Mouse (Mus musculus): ENCODE measurements at regions not wholly inside any gene's neighbourhood (a gene's known extent, or its start where the extent isn't known, plus 50 kb on each side); places are given as distances from the start of the nearest gene placed in this dataset.

GRCm38 (mm10) chr6:117570346-117570745, 270.6 kb upstream of the Zfp637 start:
- ChIA-PET POLR2A (no interaction called here), CTCF (interaction anchor here (0.9 kb wide), 1 partner anchor 9 kb away, joined by 3 read pairs; no protein-coding TSS in a partner anchor)
- DNase-seq (ENCODE audit: low read depth, low spot score) (no peak), ATAC-seq (no peak)
- in situ Hi-C loops (cut with MboI; ENCODE audit: low pct_unique_long_range_greater_than_20kb): no loop called here
- H3K27me3 ChIP-seq: no peaks in the 10 kb centered on the region
- no peak for TF ChIP-seq CTCF (IDR thresholded peaks at IDR 0.05)

- in situ Hi-C loops (cut with MboI; ENCODE audit: low pct_unique_long_range_greater_than_20kb): no loop called here
- no peaks in the 10 kb centered on the region for H3K27me3 ChIP-seq
- TF ChIP-seq CTCF (IDR thresholded peaks at IDR 0.05): no peak
- no peak for ATAC-seq
- POLR2A ChIA-PET: no interaction called here
- DNase-seq (ENCODE audit: low read depth, low spot score): no peak
- CTCF ChIA-PET: no interaction called here
These were observed 270.2 kb upstream of the Zfp637 start for GRCm38 (mm10) chr6:117570791-117571190.

- no peak for ATAC-seq
- ChIA-PET POLR2A (no interaction called here), CTCF (no interaction called here)
- TF ChIP-seq CTCF (IDR thresholded peaks at IDR 0.05): no peak
- DNase-seq (ENCODE audit: low read depth, low spot score): no peak
- H3K27me3 ChIP-seq: no peaks in the 10 kb centered on the region
- in situ Hi-C loops (cut with MboI; ENCODE audit: low pct_unique_long_range_greater_than_20kb): no loop called here
These were observed 269.0 kb upstream of the Zfp637 start for GRCm38 (mm10) chr6:117572006-117572405.

DNA sequence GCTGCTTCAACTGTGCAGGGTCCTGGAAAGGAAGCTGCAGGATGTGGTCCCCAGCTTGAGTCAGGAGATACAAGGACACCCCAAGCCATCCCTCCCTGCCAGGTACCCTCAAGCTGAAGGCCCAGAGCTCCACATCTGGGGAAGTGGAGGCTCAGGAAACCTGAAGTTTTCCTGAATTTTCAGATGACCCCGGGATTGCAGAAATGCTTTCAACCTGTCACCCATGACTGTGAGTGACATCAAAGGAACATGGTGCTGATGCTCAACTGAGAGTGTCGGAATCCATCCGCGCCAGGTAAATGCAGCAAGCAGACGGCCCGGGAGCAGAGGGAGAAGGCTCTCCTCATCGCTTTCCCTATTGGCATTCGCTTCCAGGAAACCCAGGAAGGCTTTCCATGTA, 267.6 kb upstream of the Zfp637 start:
- POLR2A ChIA-PET: no interaction called here
- DNase-seq (ENCODE audit: low read depth, low spot score) (no peak), ATAC-seq (no peak)
- no peak for TF ChIP-seq CTCF (IDR thresholded peaks at IDR 0.05)
- H3K27me3 ChIP-seq: no peaks in the 10 kb centered on the region
- in situ Hi-C loops (cut with MboI; ENCODE audit: low pct_unique_long_range_greater_than_20kb): no loop called here
- CTCF ChIA-PET: no interaction called here

DNA sequence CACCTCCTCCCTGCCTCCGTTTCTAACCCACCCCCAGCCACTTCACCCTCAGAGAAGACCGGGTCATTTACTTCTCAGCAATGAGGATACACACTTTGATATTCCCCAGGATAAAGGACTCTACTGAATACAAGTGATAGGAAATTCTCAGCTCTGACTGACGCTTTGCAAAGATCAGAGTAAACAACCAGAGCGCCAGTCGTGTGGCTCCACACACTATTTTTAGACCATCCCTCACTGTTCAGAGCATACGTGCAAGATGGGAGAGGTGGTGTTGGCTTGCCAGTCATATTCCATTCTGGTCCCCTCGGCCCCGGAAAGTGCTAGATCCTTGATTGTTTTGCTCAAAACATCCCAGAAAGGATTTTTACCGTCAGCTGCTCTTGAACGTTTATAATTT, 266.8 kb upstream of the Zfp637 start:
- DNase-seq (ENCODE audit: low read depth, low spot score) (no peak), ATAC-seq (no peak)
- no peak for TF ChIP-seq CTCF (IDR thresholded peaks at IDR 0.05)
- ChIA-PET CTCF (no interaction called here), POLR2A (no interaction called here)
- H3K27me3 ChIP-seq: no peaks in the 10 kb centered on the region
- in situ Hi-C loops (cut with MboI; ENCODE audit: low pct_unique_long_range_greater_than_20kb): no loop called here

- ChIA-PET POLR2A (no interaction called here), CTCF (interaction anchor here (1.2 kb wide), 1 partner anchor 9 kb away, joined by 4 read pairs; no protein-coding TSS in a partner anchor)
- in situ Hi-C loops (cut with MboI; ENCODE audit: low pct_unique_long_range_greater_than_20kb): no loop called here
- DNase-seq (ENCODE audit: low read depth, low spot score): no peak
- TF ChIP-seq CTCF (IDR thresholded peaks at IDR 0.05): no peak
- ATAC-seq: no peak
- H3K27me3 ChIP-seq: no peaks in the 10 kb centered on the region
These were observed 265.9 kb upstream of the Zfp637 start for GRCm38 (mm10) chr6:117575057-117575456.

DNA sequence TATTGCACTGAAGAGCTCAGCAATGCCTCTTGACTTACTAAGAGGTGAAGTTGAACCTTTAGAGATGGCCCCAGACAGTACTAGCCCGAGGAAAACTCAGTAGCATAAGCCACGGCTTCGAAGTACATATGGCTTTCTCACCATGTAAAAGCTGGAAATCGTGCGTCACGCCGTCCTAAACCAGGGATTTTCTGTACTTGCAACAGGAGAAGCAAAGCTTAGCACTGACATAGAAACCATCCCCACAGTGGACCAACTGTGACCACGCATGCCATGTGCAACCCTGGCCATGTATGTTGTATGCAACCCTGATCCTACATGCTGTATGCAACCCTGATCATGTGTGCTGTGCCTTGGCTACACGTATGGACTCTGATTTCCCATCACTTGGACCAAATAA, 265.0 kb upstream of the Zfp637 start:
- no peaks in the 10 kb centered on the region for H3K27me3 ChIP-seq
- ATAC-seq: no peak
- ChIA-PET POLR2A (no interaction called here), CTCF (no interaction called here)
- no peak for DNase-seq (ENCODE audit: low read depth, low spot score)
- in situ Hi-C loops (cut with MboI; ENCODE audit: low pct_unique_long_range_greater_than_20kb): no loop called here
- no peak for TF ChIP-seq CTCF (IDR thresholded peaks at IDR 0.05)

- ChIA-PET CTCF (interaction anchor here (1.0 kb wide), 1 partner anchor 15 kb away, joined by 3 read pairs; no protein-coding TSS in a partner anchor), POLR2A (no interaction called here)
- TF ChIP-seq CTCF (IDR thresholded peaks at IDR 0.05): no peak
- in situ Hi-C loops (cut with MboI; ENCODE audit: low pct_unique_long_range_greater_than_20kb): no loop called here
- ATAC-seq (no peak), DNase-seq (ENCODE audit: low read depth, low spot score) (no peak)
- H3K27me3 ChIP-seq: no peaks in the 10 kb centered on the region
These were observed 263.1 kb upstream of the Zfp637 start for GRCm38 (mm10) chr6:117577539-117578521.

- in situ Hi-C loops (cut with MboI; ENCODE audit: low pct_unique_long_range_greater_than_20kb): no loop called here
These were observed 260.0 kb upstream of the Zfp637 start for GRCm38 (mm10) chr6:117580951-117581350.

DNA sequence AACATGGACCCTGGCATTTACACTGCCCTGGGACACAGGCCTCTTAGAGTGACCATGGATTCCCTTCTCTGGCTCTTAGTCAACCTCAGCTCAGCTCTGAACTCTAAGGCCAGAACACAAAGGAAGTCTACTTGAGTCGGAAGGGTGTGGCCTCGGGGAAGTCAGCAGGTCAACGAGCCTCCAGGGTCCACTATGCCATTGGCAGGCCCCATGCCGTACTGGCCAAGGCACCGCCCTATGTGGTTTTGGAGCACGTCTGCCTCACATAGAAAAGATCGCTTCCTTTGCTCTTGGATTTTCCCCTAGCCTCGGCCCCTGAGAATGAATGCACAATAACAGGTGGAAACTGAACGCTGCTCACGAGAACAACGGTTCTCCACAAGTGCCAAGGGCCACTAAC, 257.9 kb upstream of the Zfp637 start:
- TF ChIP-seq CTCF (IDR thresholded peaks at IDR 0.05): no peak
- ATAC-seq: no peak
- CTCF ChIA-PET: interaction anchor here (1.1 to 2.0 kb wide), 2 partner anchors 8 to 11 kb away, joined by 3 to 4 read pairs; no protein-coding TSS in a partner anchor
- no peaks in the 10 kb centered on the region for H3K27me3 ChIP-seq
- in situ Hi-C loops (cut with MboI; ENCODE audit: low pct_unique_long_range_greater_than_20kb): no loop called here
- POLR2A ChIA-PET: no interaction called here
- DNase-seq (ENCODE audit: low read depth, low spot score): no peak

More at GRCm38 (mm10) chr6:117580951-117581350, 260.0 kb upstream of the Zfp637 start:
- POLR2A ChIA-PET: no interaction called here
- DNase-seq (ENCODE audit: low read depth, low spot score) (no peak), ATAC-seq (no peak)
- H3K27me3 ChIP-seq: no peaks in the 10 kb centered on the region
- CTCF ChIA-PET: interaction anchor here (1.7 kb wide), 1 partner anchor 13 kb away, joined by 5 read pairs; no protein-coding TSS in a partner anchor
- TF ChIP-seq CTCF (IDR thresholded peaks at IDR 0.05): no peak

DNA sequence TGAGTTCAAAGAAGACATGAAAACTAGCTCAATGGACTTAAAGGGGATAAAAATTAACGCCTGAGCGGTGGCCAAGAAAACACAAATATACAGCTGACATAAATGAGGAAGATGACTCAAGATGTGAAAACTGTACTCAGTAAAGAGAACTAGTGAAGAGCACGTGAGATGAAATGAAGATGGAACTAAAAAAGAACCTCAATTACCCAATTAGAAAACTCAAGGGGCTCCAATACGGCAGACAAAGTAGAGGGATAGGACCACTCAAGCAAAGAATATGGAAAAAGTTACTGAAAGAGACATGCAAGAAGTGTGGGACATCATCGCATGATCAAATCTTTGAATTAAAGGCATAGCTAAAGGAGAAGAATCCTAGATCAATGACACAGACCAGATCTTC, 256.4 kb upstream of the Zfp637 start:
- TF ChIP-seq CTCF (IDR thresholded peaks at IDR 0.05): no peak
- ChIA-PET CTCF (interaction anchor here (1.1 to 2.0 kb wide), 2 partner anchors 9 to 10 kb away, joined by 4 read pairs; no protein-coding TSS in a partner anchor), POLR2A (no interaction called here)
- ATAC-seq (no peak), DNase-seq (ENCODE audit: low read depth, low spot score) (no peak)
- in situ Hi-C loops (cut with MboI; ENCODE audit: low pct_unique_long_range_greater_than_20kb): no loop called here
- H3K27me3 ChIP-seq: no peaks in the 10 kb centered on the region
